Mouse (Mus musculus) lung, postnatal 0 days (tissue): ENCODE measurements around the gene Sh3bp2.

Experiments
- CTCF ChIP-seq: IDR thresholded peaks from 2 replicates; pipeline ENCODE4 v1.5.1; 2016; ENCODE audit warnings: antibody characterized with exemption, mild to moderate bottlenecking
- EP300 ChIP-seq: IDR thresholded peaks from 2 replicates; pipeline ENCODE4 v1.6.1; 2016; ENCODE audit warnings: antibody characterized with exemption, mild to moderate bottlenecking, control low read depth

- TF ChIP-seq CTCF (no peak; the same call in 1 of the 2 replicates), EP300 (no peak)
Measured at GRCm38 (mm10) chr5:34480926-34481325, 44.7 kb upstream of the Sh3bp2 start.
